Comparison of ENCODE assay signal across 9 mouse cellular contexts in the genomic region with DNA sequence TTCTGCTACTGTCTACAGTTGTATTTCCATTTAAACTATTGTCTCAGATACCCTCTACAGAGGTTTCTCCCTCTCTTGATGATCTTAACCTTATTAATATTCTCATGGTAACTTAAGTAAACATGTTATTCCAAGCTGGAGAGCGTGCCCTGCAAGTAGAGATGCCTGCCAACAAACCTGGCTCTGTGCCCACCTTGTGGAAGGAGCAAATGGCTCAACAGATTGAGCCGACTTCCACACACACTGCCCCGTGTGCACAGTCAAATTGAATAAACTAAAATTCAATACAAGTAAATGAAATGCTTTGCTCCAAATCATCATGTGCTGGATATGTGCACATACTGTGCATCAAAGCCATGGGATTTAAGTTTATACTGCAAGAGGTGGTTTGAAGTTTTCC. TPM values are rescaled to one million over a fixed set of nuclear protein-coding genes. Genes with fewer than 3 reads are reported as not detected.
DNase-seq lines count a peak whose midpoint lies in the region; ATAC-seq and TF ChIP-seq lines count a peak whose summit lies in the region.
"Had no signal": no experiment of that assay in that cellular context is flagged by ENCODE, and none has a peak within 500 bp of the region (broad histone marks: within the 10 kb centered on the region; RNA-seq: fewer than 3 reads in every experiment).

No protein-coding gene starts in this region.

- 20% methylated on average over 3 of the region's 3 CpGs for WGBS in forebrain, embryonic 14.5 days
- 80% methylated on average over 3 of the region's 3 CpGs for WGBS in forebrain, embryonic 11.5 days
- WGBS in lung, adult 2 months: 16% methylated on average over 3 of the region's 3 CpGs

- H3K9ac ChIP-seq in forebrain, embryonic 14.5 days (ENCODE audit: low read length): no peak overlapping the region
- H3K9ac ChIP-seq in forebrain, embryonic 11.5 days (ENCODE audit: low read length): no peak overlapping the region

- H3K4me2 ChIP-seq in forebrain, embryonic 14.5 days (ENCODE audit: low read length): no peak overlapping the region
- H3K4me2 ChIP-seq in forebrain, embryonic 11.5 days (ENCODE audit: low read depth, low read length, severe bottlenecking): no peak overlapping the region

- no peak overlapping the region for H3K27ac ChIP-seq in forebrain, embryonic 14.5 days (ENCODE audit: low read depth, low read length)
- H3K27ac ChIP-seq in forebrain, embryonic 11.5 days (ENCODE audit: low read depth, low read length): no peak overlapping the region

- H3K4me3 ChIP-seq in forebrain, embryonic 14.5 days (ENCODE audit: low read depth, low read length): no peak overlapping the region
- H3K4me3 ChIP-seq in forebrain, embryonic 11.5 days (ENCODE audit: low read depth, low read length): no peak overlapping the region
- H3K4me3 ChIP-seq in lung, adult 2 months (replicated peaks; ENCODE audit: extremely low read depth, low read depth, low read length): no peak overlapping the region

- peak; percentile 87 for ATAC-seq in forebrain, embryonic 14.5 days
- no peak for ATAC-seq in forebrain, embryonic 11.5 days (replicated peaks; ENCODE audit: low FRiP score)

- TF ChIP-seq POLR2A in lung, adult 2 months (IDR thresholded peaks at IDR 0.05; ENCODE audit: borderline replicate concordance, extremely low read depth, low read depth, low read length): no peak

- no peak for TF ChIP-seq CTCF in lung, adult 2 months (IDR thresholded peaks at IDR 0.05; ENCODE audit: insufficient read depth, low read length)

- no peaks in the 10 kb centered on the region for H3K4me1 ChIP-seq in forebrain, embryonic 14.5 days (ENCODE audit: control insufficient read depth, insufficient read depth, low read length)
- H3K4me1 ChIP-seq in forebrain, embryonic 11.5 days (replicated peaks; ENCODE audit: control insufficient read depth, insufficient read depth, low read length): no peaks in the 10 kb centered on the region
- no peaks in the 10 kb centered on the region for H3K4me1 ChIP-seq in lung, adult 2 months (ENCODE audit: control insufficient read depth, insufficient read depth, low read length)

- H3K9me3 ChIP-seq in forebrain, embryonic 14.5 days (replicated peaks; ENCODE audit: control insufficient read depth, low read length): no peaks in the 10 kb centered on the region
- no peaks in the 10 kb centered on the region for H3K9me3 ChIP-seq in forebrain, embryonic 11.5 days (ENCODE audit: control insufficient read depth, low read length)

- no peaks in the 10 kb centered on the region for H3K27me3 ChIP-seq in forebrain, embryonic 14.5 days (replicated peaks; ENCODE audit: control insufficient read depth, insufficient read depth, low read length)
- no peaks in the 10 kb centered on the region for H3K27me3 ChIP-seq in forebrain, embryonic 11.5 days (ENCODE audit: control insufficient read depth, insufficient read depth, low read length)

- peak; percentile 88 for DNase-seq in forebrain, embryonic 14.5 days (ENCODE audit: low spot score)
- no peak for DNase-seq in forebrain, embryonic 11.5 days (ENCODE audit: low spot score)
- DNase-seq in urinary bladder, postnatal 25 days (ENCODE audit: low spot score): peak; percentile 12
- no peak for DNase-seq in urinary bladder, postnatal 10 days (ENCODE audit: low spot score)
- DNase-seq in kidney, adult 8-10 months: peak; percentile 34 to 57
- peak; percentile 14 for DNase-seq in lung, adult 2 months
- no peak for DNase-seq in MN1 (ENCODE audit: low spot score)
- no peak for DNase-seq in embryo, embryonic 11 days

- H3K36me3 ChIP-seq in forebrain, embryonic 14.5 days (ENCODE audit: control insufficient read depth, insufficient read depth, low read length): no peaks in the 10 kb centered on the region
- H3K36me3 ChIP-seq in forebrain, embryonic 11.5 days (ENCODE audit: control insufficient read depth, insufficient read depth, low read length): no peaks in the 10 kb centered on the region

RNA-seq across cellular contexts. Expression of gene Klrg1, which starts 14.1 kb away (rescaled TPM):
- 0.32 and 0.70 TPM in 2 replicates for polyA plus RNA-seq in forebrain, embryonic 14.5 days (2014; fragmentation: Nextera tagmentation; extraction: Ambion mirVana)
- not detected in 2 replicates for polyA plus RNA-seq in forebrain, embryonic 11.5 days (2014; fragmentation: Nextera tagmentation; extraction: Ambion mirVana)
- 0.65 and 0.66 TPM in 2 replicates for polyA plus RNA-seq in lung, adult 2 months (2012; rRNA removed)
- polyA plus RNA-seq: lung, embryonic 16.5 days had no signal

RNA-seq across cellular contexts. Expression of gene M6pr, which starts 40.0 kb away (rescaled TPM):
- 63.1 and 63.3 TPM in 2 replicates for polyA plus RNA-seq in forebrain, embryonic 14.5 days (2014; fragmentation: Nextera tagmentation; extraction: Ambion mirVana)
- 76.9 and 77.1 TPM in 2 replicates for polyA plus RNA-seq in forebrain, embryonic 11.5 days (2014; fragmentation: Nextera tagmentation; extraction: Ambion mirVana)
- 49.8 and 79.0 TPM in 2 replicates for polyA plus RNA-seq in lung, adult 2 months (2012; rRNA removed)

Comparison
In these comparisons a context has a peak if more than half of its experiments do, and no peak if none do; other contexts are left out.
1. DNase-seq: peak in forebrain, embryonic 14.5 days (single experiment), urinary bladder, postnatal 25 days (single experiment), kidney, adult 8-10 months (2 of 2) and lung, adult 2 months (single experiment); none in forebrain, embryonic 11.5 days (single experiment), urinary bladder, postnatal 10 days (single experiment), MN1 (single experiment) and embryo, embryonic 11 days (single experiment).